Mouse (Mus musculus) forebrain, embryonic 10.5 days (tissue): Measurements from ENCODE around the gene Cdh18. TPM values are rescaled to one million over a fixed set of nuclear protein-coding genes. Genes with fewer than 3 reads are reported as not detected.
"Not testable (repeated sequence)": the region's sequence is repeated elsewhere in the genome, so short reads cannot be mapped to it uniquely, and the experiment has no call there.

Experiments
- DNase-seq: peaks from one replicate; pipeline ENCODE4 v3.0.0-alpha.2; 2017; ENCODE audit warnings: low spot score; ENCODE audit errors: extremely low spot score
- H3K27ac ChIP-seq: fragments of 300-500 bp; sonication (generic); 2 replicates; pipeline ENCODE4 v1.5.1; 2016; ENCODE audit warnings: mild to moderate bottlenecking
- H3K27me3 ChIP-seq: fragments of 300-500 bp; sonication (generic); 2 replicates; pipeline ENCODE4 v1.6.1; 2016; ENCODE audit warnings: mild to moderate bottlenecking; ENCODE audit not compliant: poor library complexity, severe bottlenecking
- H3K36me3 ChIP-seq: fragments of 300-500 bp; sonication (generic); replicated peaks from 2 replicates; pipeline ENCODE4 v1.6.1; 2016; ENCODE audit warnings: mild to moderate bottlenecking, moderate library complexity
- H3K4me1 ChIP-seq: fragments of 300-500 bp; sonication (generic); 2 replicates; pipeline ENCODE4 v1.6.1; 2016
- H3K4me3 ChIP-seq: fragments of 300-500 bp; sonication (generic); 2 replicates; pipeline ENCODE4 v1.5.1; 2016; ENCODE audit warnings: mild to moderate bottlenecking, moderate library complexity
- H3K9me3 ChIP-seq: fragments of 300-500 bp; sonication (generic); 2 replicates; pipeline ENCODE4 v1.6.1; 2016; ENCODE audit warnings: mild to moderate bottlenecking, moderate library complexity
- WGBS: fragments of 180-500 bp; shearing (Covaris S2); methylation state at CpG from one replicate; pipeline ENCODE4 v1.1.7; 2016; 5-methylcytosine and 5-hydroxymethylcytosine counted together
- polyA plus RNA-seq: library from polyadenylated mRNA; unstranded; fragments of >200 nt; fragmentation: Nextera tagmentation; extraction: Ambion mirVana; gene quantifications from 2 replicates; pipeline ENCODE4 v1.2.1, GENCODE M21; 2016

The Cdh18 gene
- polyA plus RNA-seq, 1 experiment from 2014 or later = 0.09 TPM

DNA sequence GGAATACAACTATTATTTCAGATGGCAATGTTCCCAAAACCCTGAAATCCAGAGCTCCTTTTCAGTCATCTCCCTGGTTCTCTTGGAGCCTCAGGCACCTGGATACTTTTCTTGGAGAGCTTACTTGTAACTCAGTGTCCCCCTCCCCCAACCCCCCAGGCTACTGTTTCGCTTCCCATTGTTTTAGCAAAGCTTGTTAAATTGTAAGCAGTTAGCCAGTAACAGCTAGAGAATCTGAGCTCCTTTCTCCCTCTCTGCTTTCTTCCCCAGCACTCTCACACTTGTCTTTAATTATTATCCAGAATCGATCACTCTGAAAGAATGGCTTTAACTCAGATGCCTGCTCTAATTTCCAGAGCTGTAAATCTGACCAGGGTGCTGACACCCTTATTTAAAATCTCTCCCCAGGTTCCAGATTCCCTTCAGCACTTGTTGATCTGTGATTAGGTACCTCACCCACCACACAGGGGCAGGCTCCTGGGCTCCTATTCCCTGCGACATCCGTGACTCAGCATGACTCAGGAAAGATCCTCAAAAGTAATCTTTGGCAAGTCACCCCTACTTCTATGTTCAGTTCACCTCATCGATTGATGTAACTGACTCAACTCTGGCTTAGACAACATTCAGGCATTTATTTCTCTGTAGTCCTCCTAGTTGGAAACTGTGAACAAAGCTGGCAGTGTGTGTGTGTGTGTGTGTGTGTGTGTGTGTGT lies 556.0 kb downstream of the Cdh18 start:
- WGBS = 32% methylated on average over 5 of the region's 5 CpGs
- no peak for DNase-seq
- H3K36me3 ChIP-seq = no peaks in the 10 kb centered on the region

DNA sequence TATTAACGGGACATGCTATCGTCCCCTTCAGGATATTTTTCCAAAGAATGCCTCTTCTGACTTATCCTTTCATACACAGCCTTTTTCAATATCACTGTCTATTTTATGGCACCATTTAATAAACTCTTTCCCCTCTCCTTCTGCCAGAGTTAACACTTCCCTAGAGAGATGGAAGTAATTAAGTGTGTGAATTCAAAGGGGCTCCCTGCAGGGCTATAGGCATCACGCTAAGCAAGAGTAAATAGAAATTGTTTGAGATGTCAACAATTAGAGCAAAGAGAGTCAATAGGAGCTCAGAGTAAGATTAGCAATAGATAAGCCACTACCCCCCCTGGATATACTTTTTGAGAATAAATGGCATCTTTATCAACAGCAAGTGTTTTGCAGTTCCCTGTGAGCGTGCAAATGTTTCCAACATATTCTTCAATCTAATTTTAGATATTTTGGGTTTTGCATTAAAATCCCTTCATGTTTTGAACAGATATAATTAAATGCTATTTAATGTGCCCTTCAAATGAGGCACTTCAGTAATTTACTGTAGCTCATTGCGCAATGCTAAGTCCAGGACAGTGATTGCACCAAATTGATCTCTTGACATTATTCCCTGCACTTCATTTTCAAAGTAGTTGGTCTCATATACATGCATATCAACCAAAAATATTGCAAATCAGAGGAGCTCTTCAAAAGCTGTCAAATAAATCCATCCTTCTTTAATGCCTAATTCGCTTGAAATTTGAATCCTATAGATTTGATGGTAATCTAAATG lies 586.3 kb downstream of the Cdh18 start:
- Histone ChIP-seq H3K36me3 (no peaks in the 10 kb centered on the region), H3K4me1 (peaks cover 4% of the 10 kb centered on the region; the same call in 1 of the 2 replicates), H3K27me3 (no peaks in the 10 kb centered on the region), H3K9me3 (no peaks in the 10 kb centered on the region), H3K4me3 (no peak overlapping the region), H3K27ac (no peak overlapping the region)
- DNase-seq = no peak
- WGBS = 60% methylated on average over 6 of the region's 6 CpGs

More for the DNA sequence above, 556.0 kb downstream of the Cdh18 start:
- H3K27ac ChIP-seq = no peak overlapping the region
- no peaks in the 10 kb centered on the region for H3K4me1 ChIP-seq
- no peak overlapping the region for H3K4me3 ChIP-seq
- no peaks in the 10 kb centered on the region for H3K27me3 ChIP-seq
- no peaks in the 10 kb centered on the region for H3K9me3 ChIP-seq

DNA sequence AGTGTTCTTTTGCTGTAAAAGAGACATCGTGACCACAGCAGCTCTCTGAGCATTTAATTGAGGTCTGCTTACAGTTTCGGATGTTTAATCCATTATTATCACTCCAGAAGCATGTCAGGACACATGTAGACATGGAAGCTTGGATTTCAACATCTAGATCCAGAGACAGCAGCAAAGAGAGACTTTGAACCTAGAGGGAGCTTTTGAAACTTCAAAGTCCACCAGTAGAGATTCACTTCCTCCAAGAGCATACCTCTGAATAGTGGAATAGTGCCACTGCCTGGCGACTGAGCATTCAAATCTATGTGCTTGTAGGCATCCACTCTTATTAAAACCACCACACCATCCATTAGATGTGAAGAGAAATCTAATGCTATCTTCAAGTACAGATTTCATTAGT lies 588.1 kb downstream of the Cdh18 start:
- WGBS = 87% methylated on average over 3 of the region's 3 CpGs
- Histone ChIP-seq H3K36me3 (no peaks in the 10 kb centered on the region), H3K27ac (no peak overlapping the region), H3K27me3 (no peaks in the 10 kb centered on the region), H3K4me3 (no peak overlapping the region), H3K9me3 (no peaks in the 10 kb centered on the region), H3K4me1 (peaks cover 4% of the 10 kb centered on the region; the same call in 1 of the 2 replicates)
- DNase-seq = no peak

DNA sequence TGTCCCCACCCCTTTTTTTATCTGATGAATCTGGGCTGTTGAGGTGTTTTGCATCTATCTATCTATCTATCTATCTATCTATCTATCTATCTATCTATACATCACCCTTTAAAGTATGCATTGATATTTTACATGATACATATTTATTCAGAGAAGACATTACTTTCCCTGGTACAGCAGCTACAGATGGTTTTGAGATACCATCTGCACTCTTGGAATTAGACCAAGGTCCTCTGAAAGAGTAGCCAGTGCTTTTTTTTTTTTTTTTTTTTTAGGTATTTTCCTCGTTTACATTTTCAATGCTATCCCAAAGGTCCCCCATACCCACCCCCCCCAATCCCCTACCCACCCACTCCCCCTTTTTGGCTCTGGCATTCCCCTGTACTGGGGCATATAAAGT lies 594.1 kb downstream of the Cdh18 start:
- H3K27ac ChIP-seq, H3K27me3 ChIP-seq, DNase-seq, H3K4me3 ChIP-seq, H3K9me3 ChIP-seq, H3K36me3 ChIP-seq, H3K4me1 ChIP-seq: not testable (repeated sequence)
- WGBS = no CpG with 5 or more reads among the region's 1 CpGs

DNA sequence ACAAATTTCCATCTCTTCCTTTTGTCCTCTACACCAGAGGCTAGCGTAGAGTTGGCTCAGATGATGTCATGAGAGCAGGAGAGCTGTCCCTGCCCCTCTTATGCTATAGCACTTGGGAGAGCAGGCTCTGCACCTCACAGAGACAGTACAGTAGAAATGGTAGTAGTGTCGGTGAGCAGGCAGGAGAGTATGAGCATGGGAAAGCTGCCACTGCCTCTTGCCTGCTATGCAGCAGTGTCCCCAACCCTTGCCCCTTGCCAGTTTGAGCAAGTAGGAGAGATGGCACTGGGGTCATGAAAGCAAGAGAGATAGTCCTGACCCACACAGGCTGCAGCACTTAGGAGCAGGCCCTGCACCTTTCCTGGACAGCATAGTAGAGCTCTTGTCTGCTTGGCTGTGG lies 607.1 kb downstream of the Cdh18 start:
- Histone ChIP-seq H3K9me3 (no peaks in the 10 kb centered on the region), H3K36me3 (no peaks in the 10 kb centered on the region), H3K4me1 (no peaks in the 10 kb centered on the region), H3K4me3 (no peak overlapping the region), H3K27ac (no peak overlapping the region), H3K27me3 (no peaks in the 10 kb centered on the region)
- DNase-seq = no peak
- 86% methylated on average over 2 of the region's 2 CpGs for WGBS

DNA sequence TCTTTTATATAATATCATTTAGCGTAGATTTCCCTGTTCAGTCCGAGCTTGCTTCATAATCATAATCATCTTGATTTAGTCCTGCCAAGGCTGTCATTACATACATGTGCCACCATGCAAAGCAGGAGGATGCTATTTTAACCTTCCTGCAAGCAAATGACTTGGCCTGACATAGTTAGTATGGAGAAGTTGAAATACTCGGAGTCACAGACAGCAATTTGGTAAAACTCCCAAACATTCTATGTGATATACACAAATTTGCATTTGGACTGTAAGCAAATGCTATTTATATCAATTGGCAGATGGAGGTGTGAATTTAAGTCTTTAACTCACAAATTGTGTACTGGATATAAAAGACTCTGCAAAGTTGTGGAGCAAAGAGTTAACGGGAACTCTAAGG lies 616.0 kb downstream of the Cdh18 start:
- H3K9me3 ChIP-seq = no peaks in the 10 kb centered on the region
- no peaks in the 10 kb centered on the region for H3K27me3 ChIP-seq
- no peaks in the 10 kb centered on the region for H3K4me1 ChIP-seq
- DNase-seq = no peak
- 95% methylated on average over 4 of the region's 4 CpGs for WGBS
- H3K36me3 ChIP-seq = no peaks in the 10 kb centered on the region
- no peak overlapping the region for H3K27ac ChIP-seq
- H3K4me3 ChIP-seq = no peak overlapping the region

DNA sequence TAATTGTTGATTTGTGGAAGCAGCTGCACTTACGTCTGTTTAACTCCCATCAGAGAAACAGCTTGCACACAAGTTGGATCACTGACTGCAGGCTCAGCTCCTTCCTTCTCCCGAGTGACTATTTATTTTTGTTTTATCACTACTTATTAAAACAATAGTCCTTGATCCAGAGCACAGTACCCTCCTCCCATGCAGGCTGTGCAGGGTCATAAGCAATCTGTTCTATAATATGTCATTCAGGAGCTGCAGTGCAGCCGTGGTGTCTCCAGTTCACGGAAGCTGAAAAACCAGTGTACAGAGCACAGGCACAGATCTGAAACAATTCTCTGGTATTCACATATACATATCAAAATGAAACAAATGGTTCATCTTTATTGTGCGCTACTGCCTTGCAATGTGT lies 625.8 kb downstream of the Cdh18 start:
- DNase-seq = no peak
- no peaks in the 10 kb centered on the region for H3K4me1 ChIP-seq
- no peaks in the 10 kb centered on the region for H3K9me3 ChIP-seq
- 87% methylated on average over 5 of the region's 5 CpGs for WGBS
- H3K4me3 ChIP-seq = no peak overlapping the region
- H3K27ac ChIP-seq = no peak overlapping the region
- H3K27me3 ChIP-seq = no peaks in the 10 kb centered on the region
- no peaks in the 10 kb centered on the region for H3K36me3 ChIP-seq

DNA sequence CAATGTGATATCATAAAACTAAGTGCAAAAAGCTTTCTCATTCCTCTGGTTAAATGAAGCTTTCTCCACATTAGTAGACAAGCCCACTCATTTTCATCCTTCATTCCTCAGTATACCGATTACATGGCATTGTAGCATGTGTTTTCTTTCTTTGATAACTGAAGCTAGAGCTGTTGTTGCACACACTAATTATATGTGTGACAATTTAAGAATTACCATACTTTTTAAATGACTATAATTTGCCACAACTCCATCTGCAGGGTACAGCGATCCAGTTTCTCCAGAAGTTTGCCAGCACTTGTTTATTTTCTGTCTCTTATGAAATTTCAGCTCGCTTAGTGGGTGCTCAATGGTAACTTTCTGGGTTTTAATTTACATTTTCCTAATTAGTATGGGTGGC lies 663.2 kb downstream of the Cdh18 start:
- H3K27ac ChIP-seq = no peak overlapping the region
- no peaks in the 10 kb centered on the region for H3K9me3 ChIP-seq
- no peaks in the 10 kb centered on the region for H3K36me3 ChIP-seq
- no peak overlapping the region for H3K4me3 ChIP-seq
- no peaks in the 10 kb centered on the region for H3K4me1 ChIP-seq
- no peaks in the 10 kb centered on the region for H3K27me3 ChIP-seq
- no peak for DNase-seq
- WGBS = 95% methylated on average over 3 of the region's 3 CpGs

DNA sequence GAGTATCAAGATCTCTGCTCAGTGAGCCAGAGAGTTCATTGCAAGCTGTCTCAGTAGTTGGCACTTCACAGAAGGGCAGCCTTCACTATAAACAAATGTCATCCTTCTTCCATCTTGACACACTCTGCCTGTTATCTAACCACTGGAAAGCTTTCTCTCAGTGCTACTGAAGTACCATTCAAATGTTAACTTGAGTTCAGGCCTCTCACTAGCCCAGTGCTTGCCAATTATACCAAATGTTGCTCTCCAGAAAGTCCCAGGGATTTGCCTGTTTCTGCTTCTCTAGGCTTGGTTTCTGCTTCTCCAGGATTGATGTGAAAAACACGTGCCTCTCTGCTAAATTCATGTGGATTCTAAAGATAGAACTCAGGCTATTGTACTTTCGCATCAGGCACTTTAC lies 681.8 kb downstream of the Cdh18 start:
- H3K36me3 ChIP-seq = no peaks in the 10 kb centered on the region
- 70% methylated on average over 2 of the region's 2 CpGs for WGBS
- no peaks in the 10 kb centered on the region for H3K4me1 ChIP-seq
- H3K27me3 ChIP-seq = no peaks in the 10 kb centered on the region
- DNase-seq = no peak
- H3K4me3 ChIP-seq = no peak overlapping the region
- H3K9me3 ChIP-seq = no peaks in the 10 kb centered on the region
- H3K27ac ChIP-seq = no peak overlapping the region

DNA sequence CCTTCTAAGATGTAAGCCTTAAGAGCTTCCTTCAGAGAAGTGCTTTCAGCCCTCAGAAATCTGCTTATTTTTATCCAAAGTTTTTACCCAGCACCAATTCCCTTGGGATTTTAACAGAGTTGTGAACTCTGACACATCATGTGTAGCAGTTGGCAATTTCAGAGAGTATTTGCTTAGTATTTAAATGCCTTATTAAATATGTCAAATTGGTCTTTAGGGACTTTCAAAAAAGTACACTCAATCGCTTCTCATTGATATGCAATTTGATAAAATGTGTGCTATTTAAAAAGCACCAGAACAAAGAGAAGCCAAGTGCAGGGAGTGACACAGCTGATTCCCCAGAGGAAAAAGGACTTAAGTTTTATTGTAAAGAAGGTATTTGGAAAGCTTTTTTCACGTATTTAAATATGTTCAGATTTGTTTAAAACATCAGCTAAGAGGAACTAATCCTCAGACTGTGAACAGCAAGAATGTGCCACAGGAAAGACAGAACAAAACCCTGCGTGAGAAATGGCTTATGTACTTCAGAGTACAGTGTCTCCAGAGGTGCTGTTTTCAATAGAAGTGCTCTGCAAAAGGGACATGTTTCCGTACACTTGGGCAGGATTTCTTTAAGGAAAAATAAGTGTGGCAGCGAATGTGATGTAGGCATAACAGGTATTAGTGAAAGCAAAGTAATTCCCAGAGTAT lies 709.1 kb downstream of the Cdh18 start:
- Histone ChIP-seq H3K36me3 (no peaks in the 10 kb centered on the region), H3K9me3 (no peaks in the 10 kb centered on the region), H3K4me1 (no peaks in the 10 kb centered on the region), H3K27me3 (no peaks in the 10 kb centered on the region), H3K27ac (no peak overlapping the region), H3K4me3 (no peak overlapping the region)
- no peak for DNase-seq
- WGBS = 72% methylated on average over 5 of the region's 5 CpGs

DNA sequence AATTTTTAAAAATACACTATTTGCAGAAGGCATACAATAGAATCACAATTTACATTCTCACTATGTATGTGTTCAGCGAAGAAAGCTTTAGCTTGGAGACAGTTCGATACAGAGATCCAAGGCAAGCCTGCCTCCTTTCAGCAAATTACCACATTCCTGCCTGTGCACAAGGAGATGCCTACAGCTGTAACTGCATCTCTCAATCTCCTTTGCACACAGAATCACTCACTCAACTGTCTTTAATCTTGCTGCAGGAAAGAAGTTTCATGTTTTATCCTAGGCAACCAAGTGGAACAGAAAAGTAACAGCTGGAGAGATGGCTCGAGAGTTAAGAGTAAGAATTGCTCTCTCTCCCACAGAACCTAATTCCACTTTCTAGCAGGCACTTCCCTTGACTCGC lies 729.6 kb downstream of the Cdh18 start:
- Histone ChIP-seq H3K4me3 (no peak overlapping the region), H3K27me3 (no peaks in the 10 kb centered on the region), H3K27ac (no peak overlapping the region), H3K36me3 (no peaks in the 10 kb centered on the region), H3K4me1 (no peaks in the 10 kb centered on the region), H3K9me3 (no peaks in the 10 kb centered on the region)
- 78% methylated on average over 4 of the region's 4 CpGs for WGBS
- DNase-seq = no peak

DNA sequence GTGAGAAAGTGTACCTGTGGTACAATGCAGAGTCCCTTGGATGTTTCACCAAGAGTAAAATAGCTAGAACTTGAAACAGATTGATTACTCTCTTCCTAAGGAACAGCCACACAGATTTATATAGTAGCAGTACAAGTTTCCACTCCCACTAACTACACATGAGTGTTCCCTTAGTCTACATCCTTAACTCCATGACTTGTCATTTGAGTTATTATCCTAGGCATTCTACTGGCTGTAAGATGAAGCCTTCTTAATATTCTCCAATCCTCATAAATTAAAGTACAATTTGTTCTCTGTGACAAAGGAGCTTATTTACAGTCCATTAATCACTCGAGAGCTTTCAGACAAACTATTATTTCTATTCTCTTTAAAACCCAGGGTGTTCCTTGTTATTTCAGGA lies 756.2 kb downstream of the Cdh18 start:
- whole genome bisulfite sequencing = 81% methylated on average over 1 of the region's 1 CpGs
- DNase-seq = no peak
- H3K27me3 ChIP-seq = no peaks in the 10 kb centered on the region
- H3K27ac ChIP-seq = no peak overlapping the region
- no peak overlapping the region for H3K4me3 ChIP-seq
- no peaks in the 10 kb centered on the region for H3K4me1 ChIP-seq
- H3K9me3 ChIP-seq = no peaks in the 10 kb centered on the region
- no peaks in the 10 kb centered on the region for H3K36me3 ChIP-seq

DNA sequence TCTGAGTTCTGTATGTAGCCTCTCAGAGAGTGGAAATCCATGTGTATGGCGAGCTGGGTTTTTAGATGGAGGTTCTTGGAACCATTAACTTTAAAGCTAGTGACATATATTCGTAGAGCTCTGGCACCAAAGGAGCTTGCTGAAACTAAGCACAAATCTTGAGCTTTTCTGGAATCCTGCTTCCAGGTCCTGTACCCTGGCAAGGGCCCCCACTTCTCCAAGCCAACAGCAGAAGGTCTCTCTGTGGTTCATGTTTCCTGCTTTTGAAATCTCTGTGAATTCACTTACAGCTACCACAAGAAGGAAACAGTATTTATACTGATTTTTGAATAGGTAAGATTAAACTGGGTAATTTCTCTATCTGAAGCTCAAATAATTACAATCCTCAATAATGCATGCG lies 767.9 kb downstream of the Cdh18 start:
- Histone ChIP-seq H3K4me1 (no peaks in the 10 kb centered on the region), H3K36me3 (no peaks in the 10 kb centered on the region), H3K27me3 (no peaks in the 10 kb centered on the region), H3K4me3 (no peak overlapping the region), H3K9me3 (no peaks in the 10 kb centered on the region), H3K27ac (no peak overlapping the region)
- DNase-seq = no peak
- WGBS = 92% methylated on average over 3 of the region's 3 CpGs
